8 mouse cellular contexts compared by ENCODE assay signal in the genomic region with DNA sequence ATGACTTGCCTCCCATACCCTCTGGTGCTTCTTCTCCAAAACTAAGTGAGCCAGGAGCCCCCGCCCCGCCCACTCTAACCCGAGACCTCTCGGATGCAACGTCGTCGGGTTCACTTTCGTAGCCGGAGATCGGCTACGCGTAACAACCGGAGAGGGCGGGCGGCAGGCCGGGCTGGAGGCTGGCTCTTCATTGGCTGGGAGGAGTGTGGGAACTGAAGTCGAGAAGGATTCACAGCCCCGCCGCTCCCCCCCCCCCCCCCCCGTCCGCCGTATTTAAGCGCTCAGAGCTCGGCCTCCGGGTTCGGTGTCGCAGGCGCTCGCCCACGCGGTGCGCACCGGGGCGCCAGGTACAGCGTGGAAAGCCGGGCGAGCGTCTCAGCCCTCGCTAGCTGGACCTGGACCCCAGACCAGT. TPM values are rescaled to one million over a fixed set of nuclear protein-coding genes. Genes with fewer than 3 reads are reported as not detected.
DNase-seq lines count a peak whose midpoint lies in the region; ATAC-seq and TF ChIP-seq lines count a peak whose summit lies in the region.

A gene (plus strand): TSS at position 304 of the 412 bp plus-strand sequence.

- no peaks in the 10 kb centered on the region for H3K9me3 ChIP-seq in heart, embryonic 13.5 days
- H3K9me3 ChIP-seq in kidney, embryonic 15.5 days (replicated peaks), result no peaks in the 10 kb centered on the region
- H3K9me3 ChIP-seq in neural tube, embryonic 13.5 days, result no peaks in the 10 kb centered on the region

- H3K4me2 ChIP-seq in heart, embryonic 13.5 days, result peak within 1 kb of the TSS; percentile 92
- peak within 1 kb of the TSS; percentile 92 for H3K4me2 ChIP-seq in kidney, embryonic 15.5 days
- peak within 1 kb of the TSS; percentile 92 for H3K4me2 ChIP-seq in neural tube, embryonic 13.5 days

- H3K4me1 ChIP-seq in bone marrow macrophage, adult 2 months (ENCODE audit: control insufficient read depth, insufficient read depth, low read length), result peaks cover 8% of the 10 kb centered on the region
- peaks cover 6% of the 10 kb centered on the region; the same call in 1 of the 2 replicates for H3K4me1 ChIP-seq in embryonic fibroblast, embryonic 13.5 days (ENCODE audit: control insufficient read depth, insufficient read depth, low read length)
- H3K4me1 ChIP-seq in heart, embryonic 13.5 days, result peaks cover 29% of the 10 kb centered on the region
- peaks cover 33% of the 10 kb centered on the region for H3K4me1 ChIP-seq in kidney, embryonic 15.5 days
- peaks cover 7% of the 10 kb centered on the region for H3K4me1 ChIP-seq in lung, adult 2 months (ENCODE audit: control insufficient read depth, insufficient read depth, low read length)
- peaks cover 29% of the 10 kb centered on the region for H3K4me1 ChIP-seq in neural tube, embryonic 13.5 days (replicated peaks)

- WGBS in heart, embryonic 13.5 days, result under 1% methylated on average over 37 of the region's 39 CpGs
- WGBS in kidney, embryonic 15.5 days, result 0% methylated on average over 33 of the region's 39 CpGs
- 0% methylated on average over 36 of the region's 39 CpGs for WGBS in lung, adult 2 months
- WGBS in neural tube, embryonic 13.5 days, result under 1% methylated on average over 38 of the region's 39 CpGs

- peaks cover 22% of the 10 kb centered on the region for H3K27me3 ChIP-seq in heart, embryonic 13.5 days (replicated peaks)
- peaks cover 15% of the 10 kb centered on the region for H3K27me3 ChIP-seq in kidney, embryonic 15.5 days
- peaks cover 26% of the 10 kb centered on the region; the same call in 1 of the 2 replicates for H3K27me3 ChIP-seq in neural tube, embryonic 13.5 days

- peak within 1 kb of the TSS; percentile 87 for H3K9ac ChIP-seq in heart, embryonic 13.5 days
- H3K9ac ChIP-seq in kidney, embryonic 15.5 days, result peak within 1 kb of the TSS; percentile 57
- peak within 1 kb of the TSS; percentile 79 for H3K9ac ChIP-seq in neural tube, embryonic 13.5 days

- peak; percentile 60; the same call in 1 of the 2 replicates for ATAC-seq in heart, embryonic 13.5 days (ENCODE audit: extremely low read depth, insufficient number of reproducible peaks, low FRiP score, low TSS enrichment)
- ATAC-seq in kidney, embryonic 15.5 days (replicated peaks; ENCODE audit: low FRiP score), result peak; percentile 84
- ATAC-seq in neural tube, embryonic 13.5 days (ENCODE audit: low read depth), result peak; percentile 75

- H3K4me3 ChIP-seq in bone marrow macrophage, adult 2 months (ENCODE audit: insufficient read depth, low read length), result peak within 1 kb of the TSS; percentile 68
- peak within 1 kb of the TSS; percentile 55 for H3K4me3 ChIP-seq in embryonic fibroblast, embryonic 13.5 days (ENCODE audit: insufficient read depth, low read length)
- H3K4me3 ChIP-seq in heart, embryonic 13.5 days, result peak within 1 kb of the TSS; percentile 71
- H3K4me3 ChIP-seq in kidney, embryonic 15.5 days (replicated peaks), result peak within 1 kb of the TSS; percentile 56
- peak within 1 kb of the TSS; percentile 87 for H3K4me3 ChIP-seq in lung, adult 2 months (replicated peaks; ENCODE audit: extremely low read depth, low read depth, low read length)
- H3K4me3 ChIP-seq in neural tube, embryonic 13.5 days, result peak within 1 kb of the TSS; percentile 55

- no peak for TF ChIP-seq POLR2A in bone marrow macrophage, adult 2 months (IDR thresholded peaks at IDR 0.05; ENCODE audit: borderline replicate concordance, low read depth, low read length)
- peak; percentile 64 for TF ChIP-seq POLR2A in embryonic fibroblast, embryonic 13.5 days (IDR thresholded peaks at IDR 0.05; ENCODE audit: low read depth, low read length)
- TF ChIP-seq POLR2A in lung, adult 2 months (IDR thresholded peaks at IDR 0.05; ENCODE audit: borderline replicate concordance, extremely low read depth, low read depth, low read length), result peak; percentile 69

- H3K27ac ChIP-seq in bone marrow macrophage, adult 2 months (ENCODE audit: insufficient read depth, low read depth, low read length), result no peak within 1 kb of the TSS
- 0 out of 2 replicates have a peak within 1 kb of the TSS, but pooled peaks have one; percentile 4 for H3K27ac ChIP-seq in embryonic fibroblast, embryonic 13.5 days (ENCODE audit: insufficient read depth, low read length)
- H3K27ac ChIP-seq in heart, embryonic 13.5 days (replicated peaks), result peak within 1 kb of the TSS; percentile 72
- peak within 1 kb of the TSS; percentile 70 for H3K27ac ChIP-seq in kidney, embryonic 15.5 days
- peak within 1 kb of the TSS; percentile 77 for H3K27ac ChIP-seq in neural tube, embryonic 13.5 days (replicated peaks)

- H3K36me3 ChIP-seq in heart, embryonic 13.5 days, result peaks cover 7% of the 10 kb centered on the region; the same call in 1 of the 2 replicates
- 0 out of 2 replicates have a peak, but pooled peaks cover 3% of the 10 kb centered on the region for H3K36me3 ChIP-seq in kidney, embryonic 15.5 days
- 0 out of 2 replicates have a peak, but pooled peaks cover 3% of the 10 kb centered on the region for H3K36me3 ChIP-seq in neural tube, embryonic 13.5 days

- peak; percentile 57 for DNase-seq in ES-CJ7 (ENCODE audit: low read depth, low spot score)
- DNase-seq in lung, adult 2 months, result peak; percentile 61
- DNase-seq in thymus, postnatal 14 days, result peak; percentile 83

- no peak for TF ChIP-seq CTCF in bone marrow macrophage, adult 2 months (IDR thresholded peaks at IDR 0.05; ENCODE audit: low read depth, low read length)
- no peak for TF ChIP-seq CTCF in embryonic fibroblast, embryonic 13.5 days (IDR thresholded peaks at IDR 0.05; ENCODE audit: borderline replicate concordance, insufficient read depth, low read length)
- TF ChIP-seq CTCF in lung, adult 2 months (IDR thresholded peaks at IDR 0.05; ENCODE audit: insufficient read depth, low read length), result no peak

RNA-seq across cellular contexts. Expression of the gene that starts here (rescaled TPM):
- polyA plus RNA-seq in bone marrow macrophage, adult 2 months (2012; ENCODE audit: insufficient read depth, insufficient read length, missing spikeins), result 1.2 and 1.6 TPM in 2 replicates
- 2.9 and 3.6 TPM in 2 replicates for polyA plus RNA-seq in embryonic fibroblast, embryonic 13.5 days (2011; ENCODE audit: insufficient read length, low read depth, missing spikeins)
- polyA plus RNA-seq in heart, embryonic 13.5 days (2015; fragmentation: Nextera tagmentation; extraction: Ambion mirVana), result 3.2 and 3.3 TPM in 2 replicates
- 7.6 and 7.8 TPM in 2 replicates for polyA plus RNA-seq in kidney, embryonic 15.5 days (2015; fragmentation: Nextera tagmentation; extraction: Ambion mirVana)
- polyA plus RNA-seq in lung, adult 2 months (2012; rRNA removed), result 4.6 and 5.1 TPM in 2 replicates
- 5.1 and 5.6 TPM in 2 replicates for polyA plus RNA-seq in neural tube, embryonic 13.5 days (2015; fragmentation: Nextera tagmentation; extraction: Ambion mirVana)
